Mouse (Mus musculus) heart, adult 2 months (tissue): ENCODE results near the gene Cdk5rap1. TPM values are rescaled to one million over a fixed set of nuclear protein-coding genes. Genes with fewer than 3 reads are reported as not detected.

Source experiments
- DNase-seq, 2 experiments: peaks; one replicate each; pipeline ENCODE4 v3.0.0; 2021
- H3K27ac ChIP-seq: fragments of 200-600 bp; 2 replicates; pipeline ENCODE4 v1.8.1; 2022
- H3K27me3 ChIP-seq: fragments of 200-500 bp; 2 replicates; pipeline ENCODE4 v1.6.1; 2012; ENCODE audit warnings: mild to moderate bottlenecking, low read length, inconsistent platforms, mixed read lengths; ENCODE audit not compliant: control insufficient read depth, insufficient read depth
- H3K36me3 ChIP-seq: fragments of 200-500 bp; 2 replicates; pipeline ENCODE4 v1.6.1; 2012; ENCODE audit warnings: low read length, inconsistent platforms; ENCODE audit not compliant: control insufficient read depth, insufficient read depth
- H3K4me1 ChIP-seq: fragments of 200-500 bp; 2 replicates; pipeline ENCODE4 v1.6.1; 2011; ENCODE audit warnings: low read length; ENCODE audit not compliant: control insufficient read depth, insufficient read depth
- H3K4me3 ChIP-seq: fragments of 200-600 bp; 2 replicates; pipeline ENCODE4 v1.8.1; 2022
- H3K79me2 ChIP-seq: fragments of 200-500 bp; replicated peaks from 2 replicates; pipeline ENCODE4 v1.6.1; 2012; ENCODE audit warnings: mild to moderate bottlenecking, inconsistent platforms, low read length, moderate library complexity, mixed read lengths; ENCODE audit not compliant: control insufficient read depth, insufficient read depth
- H3K9ac ChIP-seq: fragments of 200-500 bp; 2 replicates; pipeline ENCODE4 v1.6.1; 2012; ENCODE audit warnings: low read depth, mild to moderate bottlenecking, control low read depth, inconsistent platforms, low read length, mixed read lengths
- CTCF ChIP-seq: fragments of 200-600 bp; IDR thresholded peaks from 2 replicates; pipeline ENCODE4 v1.8.1; 2022; ENCODE audit warnings: antibody characterized with exemption, mild to moderate bottlenecking, moderate library complexity
- EP300 ChIP-seq: fragments of 200-500 bp; IDR thresholded peaks from 2 replicates; pipeline ENCODE4 v1.6.1; 2011; ENCODE audit warnings: low read depth, low read length, control low read depth; ENCODE audit not compliant: insufficient read depth
- POLR2A ChIP-seq: fragments of 200-500 bp; IDR thresholded peaks from 2 replicates; pipeline ENCODE4 v1.6.1; 2011; ENCODE audit warnings: mild to moderate bottlenecking, low read depth, low read length, control low read depth; ENCODE audit not compliant: insufficient read depth
- WGBS: fragments of 180-500 bp; shearing (Covaris S2); methylation state at CpG from one replicate; pipeline ENCODE4 v1.1.7; 2018; 5-methylcytosine and 5-hydroxymethylcytosine counted together
- intact Hi-C: fragments of 180-260 bp; cut with DNase I; formaldehyde crosslinking; loops from one replicate; pipeline ENCODE4 v1.15.1; 2025
- long read RNA-seq: library from polyadenylated mRNA; stranded (forward); transcript quantifications from one replicate; pipeline ENCODE4 v2.0.0, GENCODE M21; 2021
- polyA plus RNA-seq: library from polyadenylated mRNA; depleted of rRNA; stranded (reverse); fragments of >200 nt; gene quantifications from 2 replicates; pipeline ENCODE4 v1.2.3, GENCODE M21; 2012; rRNA removed
- total RNA-seq, 2 experiments: library from RNA; stranded (reverse); gene quantifications; 2 replicates each; pipeline ENCODE4 v1.2.3; 2021

Cdk5rap1 gene
- total RNA-seq, result 10 to 100 TPM; 20.1 to 20.2 TPM
- 10.5 and 21.1 TPM in 2 replicates for polyA plus RNA-seq
- long read RNA-seq, transcript Cdk5rap1-201 (14 exons, 1,970 nt), result major isoform, 16 of 19 reads
- long read RNA-seq, partial matches to known transcripts, result 1 of 19 reads
- long read RNA-seq, other reads (novel, unspliced or antisense), result 2 of 19 reads

DNA sequence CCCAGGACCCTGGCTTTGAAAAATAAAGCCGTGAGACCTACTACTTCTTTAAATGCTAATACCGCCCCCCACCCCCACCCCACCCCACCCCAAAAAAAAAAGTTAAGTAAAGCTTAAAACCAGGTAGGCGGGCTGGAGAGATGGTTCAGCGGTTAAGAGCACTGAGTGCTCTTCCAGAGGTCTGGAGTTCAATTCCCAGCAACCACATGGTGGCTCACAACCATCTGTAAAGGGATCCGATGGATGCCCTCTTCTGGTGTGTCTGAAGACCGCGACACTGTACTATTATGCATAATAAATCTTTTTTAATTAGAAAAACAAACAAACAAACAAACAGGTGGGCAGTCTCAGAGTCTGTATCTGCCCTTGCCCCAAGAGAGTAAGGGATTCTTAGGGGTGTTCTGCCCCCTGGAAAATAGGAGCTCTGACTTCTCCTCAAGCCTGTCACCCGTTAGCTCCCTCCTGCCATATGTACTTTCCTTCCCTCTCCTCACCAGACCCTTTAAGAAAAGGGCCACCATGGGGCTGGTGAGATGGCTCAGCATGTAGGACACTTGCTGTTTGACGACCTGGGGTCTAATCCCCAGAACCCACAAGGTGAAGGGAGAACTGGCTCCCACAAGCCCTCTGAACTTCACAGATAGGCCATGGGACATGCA lies at the start of gene Cdk5rap1:
Gene Cdk5rap1 (minus strand): TSS at position 169 of the 659 bp plus-strand sequence.
- no peaks in the 10 kb centered on the region for H3K79me2 ChIP-seq
- H3K36me3 ChIP-seq, result peaks cover 3% of the 10 kb centered on the region; the same call in 1 of the 2 replicates
- WGBS, result 16% methylated on average over 9 of the region's 9 CpGs
- DNase-seq, result no peak
- intact Hi-C loops, result loop anchor here (2.0 kb wide), 1 partner anchor 34 kb away; no protein-coding TSS in a partner anchor
- H3K4me1 ChIP-seq, result peaks cover 8% of the 10 kb centered on the region
- H3K4me3 ChIP-seq, result peak within 1 kb of the TSS; percentile 98
- peak within 1 kb of the TSS; percentile 83 for H3K9ac ChIP-seq
- peak within 1 kb of the TSS; percentile 96 for H3K27ac ChIP-seq
- no peak for TF ChIP-seq POLR2A
- TF ChIP-seq EP300, result no peak
- no peak for TF ChIP-seq CTCF
- no peaks in the 10 kb centered on the region for H3K27me3 ChIP-seq

DNA sequence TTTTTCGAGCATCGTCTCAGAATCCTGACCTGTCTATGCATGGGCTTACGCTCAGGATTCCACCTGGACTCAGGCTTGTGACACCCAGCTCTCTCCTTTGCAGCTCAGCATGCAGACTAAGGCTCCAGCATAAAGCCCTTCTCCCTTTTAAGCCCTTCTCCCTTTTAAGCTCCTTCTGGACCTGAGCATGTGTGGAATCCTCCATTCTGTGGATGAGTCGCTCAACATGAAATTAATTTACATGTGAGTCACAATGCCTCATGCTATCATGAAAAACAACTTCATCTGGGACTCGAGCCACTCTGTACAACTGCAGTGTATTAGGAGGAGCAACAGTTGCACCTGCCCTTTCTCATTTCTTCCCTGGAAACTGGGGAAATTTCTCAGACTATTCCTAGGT lies 49.4 kb upstream of the Cdk5rap1 start:
- 73% methylated on average over 5 of the region's 5 CpGs for WGBS
- no peak for DNase-seq
- no peaks in the 10 kb centered on the region for H3K36me3 ChIP-seq
- intact Hi-C loops, result no loop called here
- H3K27me3 ChIP-seq, result no peaks in the 10 kb centered on the region
- TF ChIP-seq CTCF (no peak), EP300 (no peak), POLR2A (no peak)
- H3K4me3 ChIP-seq, result no peak overlapping the region
- H3K27ac ChIP-seq, result no peak overlapping the region
- H3K9ac ChIP-seq, result no peak overlapping the region
- no peaks in the 10 kb centered on the region for H3K79me2 ChIP-seq
- no peaks in the 10 kb centered on the region for H3K4me1 ChIP-seq

DNA sequence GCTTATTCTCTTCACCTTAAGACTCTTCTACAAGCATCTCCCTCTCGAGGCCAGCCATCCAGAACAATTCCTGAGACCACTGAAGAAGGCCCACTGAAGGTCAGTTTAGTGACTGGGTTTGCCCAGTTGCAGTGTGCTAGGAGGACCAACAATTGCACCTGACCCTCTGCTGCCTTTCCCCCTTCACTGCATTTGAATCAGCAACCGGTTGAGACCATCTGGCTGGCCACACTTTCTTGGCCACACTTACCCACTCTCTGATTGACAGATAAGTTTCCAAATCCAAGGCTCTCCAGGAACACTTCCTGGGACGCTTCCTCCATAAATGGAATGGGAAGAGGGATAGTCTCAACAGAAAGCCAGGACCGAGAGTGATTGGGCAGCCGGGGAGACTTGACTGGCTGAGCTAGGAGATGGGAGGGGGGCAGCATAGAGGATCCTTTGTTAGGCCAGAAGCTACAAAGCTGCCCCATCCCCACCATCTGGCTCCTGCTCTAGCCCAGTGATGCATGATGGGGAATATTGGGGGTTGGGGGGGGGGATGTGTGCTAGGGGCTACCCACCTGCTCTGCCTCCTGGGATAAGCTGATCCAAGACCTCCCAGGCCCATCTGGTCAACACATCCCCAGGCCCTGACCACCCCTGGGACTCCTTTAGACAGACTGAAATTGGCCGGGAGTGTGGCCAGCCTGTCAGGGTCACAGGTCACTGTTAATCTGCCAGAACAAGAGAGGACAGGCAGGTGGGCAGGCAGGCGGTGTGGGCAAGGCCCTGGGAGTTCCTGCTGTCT lies 48.3 kb upstream of the Cdk5rap1 start:
- no peak for DNase-seq
- TF ChIP-seq CTCF, result no peak
- 60% methylated on average over 7 of the region's 7 CpGs for WGBS

DNA sequence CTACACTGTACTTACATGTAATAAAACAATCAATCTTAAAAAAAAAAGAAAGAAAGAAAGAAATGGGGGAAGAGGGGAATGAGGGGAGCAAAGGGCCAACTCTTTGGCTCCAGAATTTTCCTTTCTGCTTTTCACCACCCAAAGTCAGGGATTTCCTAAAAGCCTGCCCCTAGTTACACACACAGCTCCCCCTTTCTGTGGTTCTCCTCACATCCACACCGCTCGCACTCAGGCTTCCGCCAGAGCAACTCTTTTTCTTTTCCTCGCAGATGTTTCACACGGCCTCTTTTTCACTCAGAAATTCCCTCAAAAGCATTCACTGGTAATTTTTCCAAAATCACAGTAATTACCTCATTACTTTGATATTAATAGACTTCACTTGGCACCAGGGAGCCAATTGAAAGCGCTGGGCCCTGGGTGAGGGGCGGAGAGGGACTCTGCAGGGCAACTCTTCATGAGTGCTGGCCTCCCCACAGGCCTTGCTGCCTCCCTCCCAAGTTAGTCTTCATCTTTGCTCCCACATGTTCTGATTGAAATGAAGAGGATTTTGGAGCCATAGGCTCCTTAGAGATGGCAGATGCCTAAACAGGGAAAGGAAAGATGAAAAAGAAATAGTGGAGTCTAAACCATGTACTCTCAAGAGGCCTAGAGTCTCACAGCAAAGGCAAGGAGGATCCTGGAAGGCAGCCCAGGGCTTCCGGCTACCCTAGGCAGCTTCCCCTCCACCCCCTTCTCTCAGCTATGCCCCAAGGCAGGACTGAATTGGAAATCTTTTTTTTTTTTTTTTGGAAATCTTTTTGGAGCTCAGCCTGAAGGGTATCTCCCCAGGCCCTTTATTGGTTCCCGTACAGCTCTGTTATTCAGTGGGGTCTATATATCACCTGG lies 47.1 kb upstream of the Cdk5rap1 start:
- intact Hi-C loops, result loop anchor here (5.0 kb wide), 1 partner anchor 97 kb away; no protein-coding TSS in a partner anchor
- WGBS, result 75% methylated on average over 9 of the region's 9 CpGs

More for the DNA sequence above, 48.3 kb upstream of the Cdk5rap1 start:
- H3K4me1 ChIP-seq, result no peaks in the 10 kb centered on the region
- H3K36me3 ChIP-seq, result no peaks in the 10 kb centered on the region
- H3K27ac ChIP-seq, result no peak overlapping the region
- H3K9ac ChIP-seq, result no peak overlapping the region
- H3K79me2 ChIP-seq, result no peaks in the 10 kb centered on the region
- H3K27me3 ChIP-seq, result no peaks in the 10 kb centered on the region
- intact Hi-C loops, result no loop called here
- H3K4me3 ChIP-seq, result no peak overlapping the region

DNA sequence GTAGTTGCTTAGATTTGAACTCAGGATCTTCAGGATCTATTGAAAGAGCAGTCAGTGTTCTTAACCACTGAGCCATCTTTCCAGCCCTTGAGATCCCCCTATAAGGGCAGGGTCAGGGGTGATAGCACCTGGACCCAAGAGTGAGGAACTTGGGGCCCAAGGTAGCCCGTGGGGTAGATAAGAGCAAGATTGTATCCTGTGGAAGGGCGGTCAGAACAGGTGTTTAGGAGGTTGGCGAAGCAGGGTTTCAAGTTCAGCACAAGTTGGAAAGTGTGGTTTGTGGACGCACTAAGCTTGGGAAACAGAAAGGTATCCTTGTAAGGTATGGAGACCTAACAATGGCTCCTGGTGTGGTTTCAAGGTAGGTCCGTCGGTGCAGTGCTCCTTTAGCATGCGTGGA lies 45.2 kb upstream of the Cdk5rap1 start:
- no peak for TF ChIP-seq POLR2A
- TF ChIP-seq EP300, result no peak
- no peak for TF ChIP-seq CTCF
- WGBS, result 93% methylated on average over 7 of the region's 7 CpGs
- no peaks in the 10 kb centered on the region for H3K27me3 ChIP-seq
- H3K9ac ChIP-seq, result no peak overlapping the region
- no peaks in the 10 kb centered on the region for H3K79me2 ChIP-seq
- DNase-seq, result no peak
- H3K4me3 ChIP-seq, result no peak overlapping the region
- intact Hi-C loops, result loop anchor here (5.0 kb wide), 1 partner anchor 99 kb away; no protein-coding TSS in a partner anchor
- no peaks in the 10 kb centered on the region for H3K36me3 ChIP-seq
- no peaks in the 10 kb centered on the region for H3K4me1 ChIP-seq
- no peak overlapping the region for H3K27ac ChIP-seq

More for the DNA sequence above, 47.1 kb upstream of the Cdk5rap1 start:
- Histone ChIP-seq H3K4me3 (no peak overlapping the region), H3K9ac (no peak overlapping the region), H3K4me1 (no peaks in the 10 kb centered on the region), H3K79me2 (no peaks in the 10 kb centered on the region), H3K27me3 (no peaks in the 10 kb centered on the region), H3K27ac (no peak overlapping the region), H3K36me3 (no peaks in the 10 kb centered on the region)
- no peak for DNase-seq
- no peak for TF ChIP-seq POLR2A
